Mouse (Mus musculus) cerebellum, adult 9-11 months (tissue): ENCODE data around the gene Cxcl13.

ENCODE experiments used
- DNase-seq: peaks from one replicate; pipeline ENCODE4 v3.0.0; 2022

Gene Cxcl13

GRCm38 (mm10) chr5:95991339-95992292 lies 34.9 kb downstream of the Cxcl13 start:
- no peak for DNase-seq

DNA sequence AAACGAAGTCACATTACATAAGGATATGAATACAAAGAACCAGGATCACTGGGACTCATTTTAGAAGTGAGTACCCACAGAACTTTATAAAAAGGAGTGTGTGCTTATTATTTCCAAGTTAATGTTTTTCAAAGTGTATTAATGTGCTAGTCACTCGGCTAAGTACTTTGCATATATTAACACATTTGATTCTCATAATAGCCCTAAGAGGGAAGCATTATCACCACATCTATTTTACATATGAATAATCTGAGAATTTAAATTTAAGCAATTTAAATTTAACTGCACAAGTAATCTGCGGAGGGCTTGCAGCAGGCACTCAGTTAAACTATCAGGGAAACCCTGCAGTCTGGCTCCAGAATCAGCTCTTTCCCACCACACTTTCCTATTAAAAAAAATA lies 40.5 kb downstream of the Cxcl13 start:
- DNase-seq, result no peak

- DNase-seq, result no peak
Measured at GRCm38 (mm10) chr5:96003348-96003747, 46.6 kb downstream of the Cxcl13 start.

DNA sequence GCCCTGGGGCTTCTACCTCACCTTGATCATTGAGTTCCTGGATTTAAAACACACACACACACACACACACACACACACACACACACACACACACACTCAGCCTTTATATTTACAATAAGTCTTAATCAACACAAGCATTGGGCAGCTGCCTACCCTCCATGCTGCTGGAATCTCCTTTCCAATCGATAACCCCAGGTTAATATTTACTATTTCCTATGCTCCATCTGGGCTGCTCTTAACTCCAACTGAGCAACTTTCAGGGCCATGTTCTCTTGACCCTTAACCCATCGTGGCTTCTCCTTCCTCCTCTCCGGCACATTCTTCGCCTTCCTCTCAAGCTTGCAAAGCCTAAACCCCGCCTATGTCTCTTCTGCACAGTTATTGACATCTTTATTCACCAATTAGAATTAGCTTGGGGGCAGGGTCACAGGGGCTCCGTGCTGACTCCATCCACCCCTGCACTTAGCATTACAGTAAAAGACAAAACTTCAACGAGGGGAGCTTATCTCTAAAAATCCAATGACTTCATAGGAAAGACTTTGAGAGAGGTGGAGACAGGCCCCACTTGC lies 51.6 kb downstream of the Cxcl13 start:
- DNase-seq, result no peak

- DNase-seq, result no peak
Measured at GRCm38 (mm10) chr5:96009076-96009475, 52.3 kb downstream of the Cxcl13 start.
